Mouse (Mus musculus): ENCODE results near the gene Casc1. TPM values are rescaled to one million over a fixed set of nuclear protein-coding genes. Genes with fewer than 3 reads are reported as not detected.
A peak's percentile ranks its signal among the peaks of the same experiment; 100 is the strongest.

The Casc1 gene
- polyA plus RNA-seq, 1 experiment: 0.50 TPM

GRCm38 (mm10) chr6:145129563-145129962, 81.2 kb downstream of the Casc1 start:
- 84% methylated on average over 4 of the region's 4 CpGs for WGBS
- no peaks in the 10 kb centered on the region for H3K36me3 ChIP-seq (ENCODE audit: control insufficient read depth, insufficient read depth, low read length)
- no peaks in the 10 kb centered on the region; the same call in 1 of the 2 replicates for H3K4me1 ChIP-seq (ENCODE audit: control insufficient read depth, insufficient read depth, low read length)
- DNase-seq: no peak
- H3K27ac ChIP-seq (ENCODE audit: insufficient read depth, low read depth, low read length): no peak overlapping the region
- TF ChIP-seq CTCF (conservative IDR thresholded peaks at IDR 0.05; ENCODE audit: insufficient read depth, insufficient read length, low read depth, low read length) (no peak), POLR2A (IDR thresholded peaks at IDR 0.05; ENCODE audit: low read depth, low read length) (no peak)
- no peaks in the 10 kb centered on the region for H3K27me3 ChIP-seq (replicated peaks; ENCODE audit: control insufficient read depth, insufficient read depth, low read length)
- no peak overlapping the region for H3K4me3 ChIP-seq (ENCODE audit: insufficient read depth, low read depth, low read length)

GRCm38 (mm10) chr6:145127652-145128051, 83.2 kb downstream of the Casc1 start:
- Histone ChIP-seq H3K4me1 (ENCODE audit: control insufficient read depth, insufficient read depth, low read length) (no peaks in the 10 kb centered on the region; the same call in 1 of the 2 replicates), H3K36me3 (ENCODE audit: control insufficient read depth, insufficient read depth, low read length) (no peaks in the 10 kb centered on the region), H3K4me3 (ENCODE audit: insufficient read depth, low read depth, low read length) (no peak overlapping the region), H3K27ac (ENCODE audit: insufficient read depth, low read depth, low read length) (no peak overlapping the region), H3K27me3 (replicated peaks; ENCODE audit: control insufficient read depth, insufficient read depth, low read length) (no peaks in the 10 kb centered on the region)
- TF ChIP-seq CTCF (conservative IDR thresholded peaks at IDR 0.05; ENCODE audit: insufficient read depth, insufficient read length, low read depth, low read length) (0 out of 2 replicates have a peak, but pooled peaks have one; percentile 10), POLR2A (IDR thresholded peaks at IDR 0.05; ENCODE audit: low read depth, low read length) (no peak)
- DNase-seq: no peak
- WGBS: 97% methylated on average over 3 of the region's 3 CpGs

DNA sequence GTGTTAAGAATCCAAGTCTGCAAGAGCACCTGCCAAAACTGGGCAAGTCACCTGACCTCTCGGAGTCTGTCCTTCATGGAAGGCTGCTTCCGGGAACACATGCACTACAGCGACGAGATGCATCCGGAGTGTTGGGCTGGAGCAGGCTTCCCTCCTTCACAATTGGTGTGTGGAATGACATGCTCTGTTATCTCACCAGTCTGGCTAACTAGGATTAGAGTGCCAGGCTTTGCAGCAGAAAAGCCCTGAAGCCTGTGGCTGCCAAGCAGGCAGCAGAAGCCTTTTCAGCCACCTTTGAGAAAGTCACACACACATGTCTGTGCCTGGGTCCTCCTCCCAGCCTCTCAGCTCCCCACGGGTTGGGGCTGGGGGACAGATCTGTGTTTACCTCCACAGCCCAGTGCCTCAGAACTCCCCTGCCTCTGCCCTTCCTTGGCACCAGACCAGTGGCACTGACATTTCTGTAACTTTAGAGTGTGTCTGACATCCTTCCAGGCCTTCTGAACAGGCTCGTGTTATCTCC, 85.2 kb downstream of the Casc1 start:
- DNase-seq: peak; percentile 84

More for the DNA sequence above, 85.2 kb downstream of the Casc1 start:
- H3K27ac ChIP-seq (ENCODE audit: insufficient read depth, low read depth, low read length): no peak overlapping the region
- 17% methylated on average over 7 of the region's 7 CpGs for WGBS
- no peaks in the 10 kb centered on the region; the same call in 1 of the 2 replicates for H3K4me1 ChIP-seq (ENCODE audit: control insufficient read depth, insufficient read depth, low read length)
- H3K36me3 ChIP-seq (ENCODE audit: control insufficient read depth, insufficient read depth, low read length): no peaks in the 10 kb centered on the region
- no peaks in the 10 kb centered on the region for H3K27me3 ChIP-seq (replicated peaks; ENCODE audit: control insufficient read depth, insufficient read depth, low read length)
- TF ChIP-seq CTCF (conservative IDR thresholded peaks at IDR 0.05; ENCODE audit: insufficient read depth, insufficient read length, low read depth, low read length) (no peak), POLR2A (IDR thresholded peaks at IDR 0.05; ENCODE audit: low read depth, low read length) (no peak)
- H3K4me3 ChIP-seq (ENCODE audit: insufficient read depth, low read depth, low read length): no peak overlapping the region

Other genes starting within 250 kb of the Casc1 start
- gene Bcat1, start 134.8 kb downstream of the Casc1 start, polyA plus RNA-seq (2012; rRNA removed): 10.0 and 10.2 TPM in 2 replicates
- 2.8 and 6.4 TPM in 2 replicates for gene Lrmp, start 95.4 kb downstream of the Casc1 start, polyA plus RNA-seq (2012; rRNA removed)
- gene Etfrf1, start 129 bp upstream of the Casc1 start, polyA plus RNA-seq (2012; rRNA removed): 19.4 and 32.6 TPM in 2 replicates
- 13.1 and 14.3 TPM in 2 replicates for gene Kras, start 39.2 kb upstream of the Casc1 start, polyA plus RNA-seq (2012; rRNA removed)